Mouse (Mus musculus) heart, embryonic 11.5 days (tissue): Measurements from ENCODE around the gene Pmis2. TPM values are rescaled to one million over a fixed set of nuclear protein-coding genes. Genes with fewer than 3 reads are reported as not detected.

ENCODE experiments used
- ATAC-seq: fragments of 200-750 bp; cut with Nextera tagmentation; replicated peaks from 2 replicates; pipeline ENCODE4 v1.8.0; 2017; ENCODE audit warnings: moderate library complexity; ENCODE audit not compliant: insufficient number of reproducible peaks, low FRiP score, low TSS enrichment
- H3K27ac ChIP-seq: fragments of 300-500 bp; sonication (generic); 2 replicates; pipeline ENCODE4 v1.5.1; 2014; ENCODE audit warnings: mild to moderate bottlenecking, low read depth, low read length
- H3K27me3 ChIP-seq: fragments of 300-500 bp; sonication (generic); 2 replicates; pipeline ENCODE4 v1.6.1; 2014; ENCODE audit warnings: mild to moderate bottlenecking, low read length, mixed read lengths; ENCODE audit not compliant: control insufficient read depth, insufficient read depth
- H3K36me3 ChIP-seq: fragments of 300-500 bp; sonication (generic); 2 replicates; pipeline ENCODE4 v1.6.1; 2014; ENCODE audit warnings: mild to moderate bottlenecking, low read length, moderate library complexity, mixed read lengths; ENCODE audit not compliant: control insufficient read depth, insufficient read depth
- H3K4me1 ChIP-seq: fragments of 300-500 bp; sonication (generic); 2 replicates; pipeline ENCODE4 v1.6.1; 2014; ENCODE audit warnings: low read length; ENCODE audit not compliant: control insufficient read depth, insufficient read depth
- H3K4me2 ChIP-seq: fragments of 300-500 bp; sonication (generic); 2 replicates; pipeline ENCODE4 v1.6.1; 2014; ENCODE audit warnings: mild to moderate bottlenecking, moderate library complexity
- H3K4me3 ChIP-seq: fragments of 300-500 bp; sonication (generic); 2 replicates; pipeline ENCODE4 v1.5.1; 2014; ENCODE audit warnings: low read depth, low read length
- H3K9ac ChIP-seq: fragments of 300-500 bp; sonication (generic); 2 replicates; pipeline ENCODE4 v1.6.1; 2014; ENCODE audit warnings: mild to moderate bottlenecking, low read depth, low read length, moderate library complexity
- H3K9me3 ChIP-seq: fragments of 300-500 bp; sonication (generic); replicated peaks from 2 replicates; pipeline ENCODE4 v1.6.1; 2016; ENCODE audit warnings: low read length; ENCODE audit not compliant: control insufficient read depth
- WGBS: fragments of 180-500 bp; shearing (Covaris S2); extraction: QIAGEN DNeasy Blood & Tissue Kit; methylation state at CpG from one replicate; pipeline ENCODE4 v1.1.7; 2014; ENCODE audit not compliant: insufficient replicate concordance; 5-methylcytosine and 5-hydroxymethylcytosine counted together
- polyA plus RNA-seq: library from polyadenylated mRNA; unstranded; fragments of >200 nt; fragmentation: Nextera tagmentation; extraction: Ambion mirVana; gene quantifications from 2 replicates; pipeline ENCODE4 v1.2.1, GENCODE M21; 2014

Pmis2 gene
- polyA plus RNA-seq, 1 experiment from 2014 or later: not detected

DNA sequence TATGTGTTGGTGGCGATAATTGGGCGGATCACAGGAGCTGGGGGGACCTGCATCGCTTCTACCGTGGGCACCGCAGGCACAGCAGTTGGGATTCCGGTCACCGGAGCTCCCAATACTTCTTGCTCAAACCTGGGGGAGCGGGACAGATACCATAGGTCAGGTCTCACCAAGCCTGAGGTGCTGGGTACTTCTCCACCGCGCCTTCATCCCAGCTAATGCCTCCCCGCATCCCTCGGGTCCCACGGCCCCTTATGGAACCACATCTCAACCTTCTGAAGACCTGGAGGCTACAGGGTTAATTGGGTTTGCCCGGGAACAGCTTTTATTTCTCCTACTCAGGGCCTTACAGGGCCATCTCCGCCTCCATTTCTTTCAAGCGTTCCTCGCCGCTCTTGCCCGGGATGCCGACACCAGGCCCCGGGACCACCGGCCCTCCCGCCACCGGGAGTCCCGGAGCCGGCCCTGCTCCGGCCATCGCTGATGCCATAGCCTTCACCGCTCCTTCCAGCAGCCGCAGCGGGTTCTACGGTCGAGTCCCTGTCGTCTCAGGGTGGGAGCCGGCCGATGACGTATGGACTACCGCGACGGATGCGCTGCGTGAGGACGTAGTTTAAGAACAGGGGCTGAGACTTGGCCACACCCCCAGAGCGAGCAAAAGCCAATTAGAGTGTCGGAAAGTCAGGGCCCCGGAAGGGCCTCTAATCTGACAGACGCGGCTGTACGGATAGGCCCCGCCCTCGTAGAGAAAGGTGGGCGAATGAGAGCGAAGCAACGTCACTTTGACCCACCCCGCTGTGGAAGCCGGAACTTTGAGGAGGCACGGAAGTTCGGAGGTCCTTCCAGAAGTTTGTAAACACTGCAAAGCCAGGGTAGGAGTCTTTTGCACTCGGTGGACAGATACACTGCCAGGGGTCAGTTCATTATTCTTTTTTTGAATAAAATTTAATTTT is 21.5 kb downstream of the Pmis2 start, which contains the start of gene Rbm42:
Gene Rbm42 (minus strand): TSS at position 727 of the 950 bp plus-strand sequence.
- H3K27me3 ChIP-seq: no peaks in the 10 kb centered on the region
- H3K4me2 ChIP-seq: peak within 1 kb of the TSS; percentile 97
- H3K4me1 ChIP-seq: no peaks in the 10 kb centered on the region
- peak within 1 kb of the TSS; percentile 60 for H3K27ac ChIP-seq
- peak within 1 kb of the TSS; percentile 97 for H3K9ac ChIP-seq
- WGBS: 2% methylated on average over 59 of the region's 59 CpGs
- H3K9me3 ChIP-seq: no peaks in the 10 kb centered on the region
- H3K4me3 ChIP-seq: peak within 1 kb of the TSS; percentile 93
- peaks cover 21% of the 10 kb centered on the region for H3K36me3 ChIP-seq
- ATAC-seq: peak; percentile 97

DNA sequence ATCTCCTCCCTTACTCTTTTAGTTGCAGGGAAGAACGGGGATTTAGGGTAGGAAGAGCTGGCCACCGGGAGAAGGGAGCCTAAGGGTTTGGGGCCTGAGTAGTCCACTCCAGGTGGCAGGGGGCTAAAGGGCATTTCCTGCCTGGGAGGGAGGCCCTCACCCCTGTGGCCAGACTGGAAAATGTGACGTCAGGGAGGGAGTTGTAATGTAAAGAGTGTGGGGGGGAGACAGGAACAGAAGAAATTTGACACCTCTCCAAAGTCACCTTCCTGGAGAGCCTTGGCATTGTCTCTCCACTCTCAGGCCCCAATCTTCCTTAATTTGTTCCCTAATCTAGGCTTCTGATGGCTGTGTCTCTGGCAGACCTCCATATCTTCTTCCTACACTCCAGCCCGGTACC is 32.3 kb downstream of the Pmis2 start:
- Histone ChIP-seq H3K27me3 (peaks cover 18% of the 10 kb centered on the region), H3K4me1 (0 out of 2 replicates have a peak, but pooled peaks cover 4% of the 10 kb centered on the region), H3K4me2 (no peak overlapping the region), H3K9me3 (no peaks in the 10 kb centered on the region), H3K27ac (peak overlapping the region; percentile 1; the same call in 1 of the 2 replicates), H3K4me3 (no peak overlapping the region), H3K9ac (no peak overlapping the region), H3K36me3 (peaks cover 18% of the 10 kb centered on the region)
- ATAC-seq: no peak
- 9% methylated on average over 4 of the region's 4 CpGs for WGBS

DNA sequence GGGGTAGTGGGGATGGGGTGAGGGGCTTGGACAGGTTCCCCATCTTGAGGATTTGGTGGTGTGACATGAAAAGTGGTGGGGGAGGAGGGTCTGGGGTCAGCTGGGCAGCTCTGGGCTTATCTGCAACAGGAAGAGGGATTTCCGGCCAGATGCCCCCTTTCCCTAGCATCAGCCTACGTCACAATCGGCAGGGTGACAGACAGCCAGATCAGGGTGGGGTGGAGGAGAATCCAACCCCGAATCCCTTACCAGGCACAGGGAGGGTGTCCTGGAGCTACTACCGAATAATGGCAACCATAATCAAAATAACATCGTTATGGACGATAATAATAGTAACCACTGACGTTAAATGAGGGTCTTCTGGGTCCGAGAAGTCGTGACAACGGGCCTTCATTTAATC is 35.0 kb downstream of the Pmis2 start:
- ATAC-seq: peak; percentile 64; the same call in 1 of the 2 replicates
- Histone ChIP-seq H3K27me3 (peaks cover 40% of the 10 kb centered on the region), H3K27ac (no peak overlapping the region), H3K4me1 (0 out of 2 replicates have a peak, but pooled peaks cover 4% of the 10 kb centered on the region), H3K9ac (no peak overlapping the region), H3K36me3 (peaks cover 7% of the 10 kb centered on the region), H3K9me3 (no peaks in the 10 kb centered on the region), H3K4me2 (peak overlapping the region; percentile 53), H3K4me3 (no peak overlapping the region)
- WGBS: 14% methylated on average over 11 of the region's 11 CpGs

DNA sequence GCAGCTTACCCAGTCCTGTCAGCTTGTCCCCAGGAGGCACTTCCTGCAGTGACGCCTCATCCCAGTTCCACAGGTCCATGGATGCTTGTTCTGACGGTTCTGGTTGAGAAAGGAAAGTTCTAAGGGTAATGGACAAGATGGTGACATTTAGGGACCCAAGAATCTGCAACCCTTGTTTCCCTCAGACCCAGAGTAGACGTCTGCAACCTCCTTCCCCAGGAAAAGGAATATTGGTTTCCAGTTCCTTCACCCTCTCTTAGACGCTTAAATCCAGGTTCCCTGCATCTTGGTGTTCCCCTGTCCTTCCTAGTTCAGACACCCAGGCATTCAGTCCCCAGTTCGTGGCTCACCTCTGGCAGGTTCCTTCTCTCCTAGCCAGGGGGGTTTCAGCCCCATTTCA is 35.7 kb downstream of the Pmis2 start, which contains the start of gene Etv2:
Gene Etv2 (minus strand): TSS at position 101 of the 400 bp plus-strand sequence.
- Histone ChIP-seq H3K36me3 (peaks cover under 1% of the 10 kb centered on the region), H3K9ac (no peak within 1 kb of the TSS), H3K4me3 (peak within 1 kb of the TSS; percentile 11), H3K27ac (no peak within 1 kb of the TSS), H3K4me1 (0 out of 2 replicates have a peak, but pooled peaks cover 4% of the 10 kb centered on the region), H3K27me3 (peaks cover 41% of the 10 kb centered on the region), H3K9me3 (no peaks in the 10 kb centered on the region), H3K4me2 (peak within 1 kb of the TSS; percentile 53)
- 3% methylated on average over 5 of the region's 5 CpGs for WGBS
- ATAC-seq: no peak

DNA sequence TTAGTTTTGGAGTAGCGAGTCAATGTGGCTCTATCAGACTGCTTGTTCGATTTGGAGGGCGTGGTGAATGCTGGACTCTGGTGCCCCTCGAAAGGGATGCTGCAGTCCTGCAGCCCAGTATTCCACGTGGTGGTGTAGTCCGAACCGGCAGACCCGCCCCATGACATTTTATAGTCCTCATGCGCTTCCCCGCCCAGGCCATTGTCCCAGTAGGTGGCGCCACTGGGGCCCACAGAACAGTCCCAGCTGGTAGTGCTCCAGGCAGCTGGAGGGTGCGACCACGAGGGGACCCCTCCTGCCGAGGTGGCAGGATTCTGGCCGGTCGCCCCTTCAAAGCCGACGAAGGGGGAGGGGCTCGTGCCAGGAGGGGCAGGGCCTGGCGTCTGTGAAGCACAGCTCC is 36.8 kb downstream of the Pmis2 start:
- no peak overlapping the region for H3K27ac ChIP-seq
- no peaks in the 10 kb centered on the region for H3K9me3 ChIP-seq
- peak overlapping the region; percentile 53 for H3K4me2 ChIP-seq
- H3K4me1 ChIP-seq: 0 out of 2 replicates have a peak, but pooled peaks cover 4% of the 10 kb centered on the region
- H3K4me3 ChIP-seq: peak overlapping the region; percentile 11
- no peak for ATAC-seq
- no peak overlapping the region for H3K9ac ChIP-seq
- no peaks in the 10 kb centered on the region for H3K36me3 ChIP-seq
- H3K27me3 ChIP-seq: peaks cover 41% of the 10 kb centered on the region
- WGBS: 2% methylated on average over 20 of the region's 20 CpGs

DNA sequence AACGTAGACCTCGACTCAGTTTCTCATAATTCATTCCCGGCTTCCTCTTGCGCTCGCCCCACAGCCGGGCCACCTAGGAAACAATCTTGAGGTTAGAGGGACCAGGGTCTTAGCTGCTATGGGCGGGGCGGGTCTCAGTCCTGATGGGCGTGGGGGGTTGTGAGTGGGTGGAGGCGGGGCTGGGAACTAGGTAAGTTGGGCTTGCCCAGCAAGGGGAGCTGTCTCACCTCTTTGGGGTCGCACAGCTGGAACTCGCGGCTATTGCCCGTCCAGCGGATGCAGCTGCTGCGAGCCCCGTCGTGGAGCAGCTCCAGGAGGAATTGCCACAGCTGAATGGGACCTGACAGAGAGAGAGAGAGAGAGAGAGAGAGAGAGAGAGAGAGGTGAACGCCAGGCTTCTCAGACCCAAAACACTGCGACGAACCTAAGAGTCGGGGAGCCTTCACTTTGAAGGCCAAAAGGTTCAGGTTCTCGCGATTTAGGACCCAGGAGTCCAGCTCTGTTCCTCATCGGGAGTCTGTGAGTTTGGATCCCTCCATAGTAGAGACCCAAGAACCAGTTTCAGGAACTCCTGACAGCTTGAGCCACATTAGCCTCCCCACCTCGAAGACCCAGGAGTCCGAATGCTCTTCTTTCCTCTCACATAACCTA is 37.5 kb downstream of the Pmis2 start:
- Histone ChIP-seq H3K36me3 (no peaks in the 10 kb centered on the region), H3K4me1 (0 out of 2 replicates have a peak, but pooled peaks cover under 1% of the 10 kb centered on the region), H3K9ac (no peak overlapping the region), H3K27ac (no peak overlapping the region), H3K27me3 (peaks cover 41% of the 10 kb centered on the region), H3K9me3 (no peaks in the 10 kb centered on the region), H3K4me3 (peak overlapping the region; percentile 16; the same call in 1 of the 2 replicates), H3K4me2 (peak overlapping the region; percentile 40)
- no peak for ATAC-seq
- 12% methylated on average over 27 of the region's 27 CpGs for WGBS

DNA sequence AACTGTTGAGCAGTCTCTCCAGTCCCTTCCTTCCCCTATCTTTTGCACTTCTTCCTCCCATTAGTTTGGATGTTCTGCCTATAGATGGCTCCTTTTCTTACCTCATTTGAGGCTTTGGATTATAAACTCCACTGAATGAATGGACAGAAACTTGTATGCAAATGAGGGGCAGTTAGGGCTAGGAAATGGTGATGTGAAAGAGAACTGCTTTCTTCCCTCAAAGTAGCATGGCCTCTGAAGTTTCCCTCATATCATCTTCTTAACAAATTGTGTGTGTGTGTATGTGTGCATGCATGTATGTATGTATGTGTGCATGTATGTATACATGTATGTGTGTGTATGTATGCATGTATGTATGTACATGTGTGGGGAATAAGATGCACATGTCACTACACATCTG is 42.4 kb downstream of the Pmis2 start:
- H3K9ac ChIP-seq: no peak overlapping the region
- no peak for ATAC-seq
- H3K36me3 ChIP-seq: peaks cover 4% of the 10 kb centered on the region; the same call in 1 of the 2 replicates
- H3K4me1 ChIP-seq: peaks cover 8% of the 10 kb centered on the region
- no peaks in the 10 kb centered on the region for H3K9me3 ChIP-seq
- no peak overlapping the region for H3K4me3 ChIP-seq
- H3K27ac ChIP-seq: no peak overlapping the region
- H3K4me2 ChIP-seq: no peak overlapping the region
- H3K27me3 ChIP-seq: peaks cover 22% of the 10 kb centered on the region

DNA sequence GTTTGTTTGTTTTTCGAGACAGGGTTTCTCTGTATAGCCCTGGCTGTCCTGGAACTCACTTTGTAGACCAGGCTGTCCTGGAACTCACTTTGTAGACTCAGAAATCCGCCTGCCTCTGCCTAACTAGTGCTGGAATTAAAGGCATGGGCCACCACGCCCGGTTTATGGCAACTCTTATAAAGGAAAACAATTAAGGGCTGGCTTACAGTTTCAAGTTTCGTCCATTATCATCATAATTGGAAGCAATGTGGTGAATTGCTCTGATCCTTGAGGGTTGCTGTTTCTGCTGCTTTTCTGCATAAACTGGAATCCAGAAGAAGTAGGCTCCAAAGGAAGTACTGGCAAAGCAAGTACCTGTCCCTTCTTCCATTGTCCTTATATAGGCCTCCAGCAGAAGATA is 44.8 kb downstream of the Pmis2 start:
- peaks cover 3% of the 10 kb centered on the region; the same call in 1 of the 2 replicates for H3K27me3 ChIP-seq
- H3K4me1 ChIP-seq: peaks cover 8% of the 10 kb centered on the region
- no peak overlapping the region for H3K9ac ChIP-seq
- H3K4me3 ChIP-seq: no peak overlapping the region
- no peak overlapping the region for H3K27ac ChIP-seq
- H3K4me2 ChIP-seq: no peak overlapping the region; the same call in 1 of the 2 replicates
- WGBS: 85% methylated on average over 5 of the region's 5 CpGs
- H3K36me3 ChIP-seq: peaks cover 15% of the 10 kb centered on the region
- no peak for ATAC-seq
- no peaks in the 10 kb centered on the region for H3K9me3 ChIP-seq
